ENCODE assay signal across 8 mouse cellular contexts in the genomic region with DNA sequence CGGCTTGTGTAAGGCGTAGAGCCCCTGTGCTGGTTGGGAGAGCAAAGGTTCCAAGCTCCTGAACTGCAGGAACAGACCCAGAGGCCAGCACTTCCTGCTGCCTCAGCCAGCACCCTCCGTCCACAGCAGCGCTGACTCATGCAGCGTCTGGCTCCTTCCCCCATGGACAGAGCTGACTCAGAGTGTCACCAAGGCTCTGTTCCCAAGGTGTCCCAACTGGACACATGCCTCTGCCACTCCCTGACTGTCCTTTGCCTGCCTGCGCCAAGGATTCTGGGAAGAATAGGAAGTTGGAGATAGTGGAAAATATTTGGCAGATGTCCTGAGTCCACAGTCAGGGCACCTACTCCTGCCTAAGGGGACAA. TPM values are rescaled to one million over a fixed set of nuclear protein-coding genes. Genes with fewer than 3 reads are reported as not detected.
DNase-seq lines count a peak whose midpoint lies in the region; ATAC-seq and TF ChIP-seq lines count a peak whose summit lies in the region.
"Had no signal": no experiment of that assay in that cellular context is flagged by ENCODE, and none has a peak within 500 bp of the region (broad histone marks: within the 10 kb centered on the region; RNA-seq: fewer than 3 reads in every experiment).

No protein-coding gene starts in this region.

- H3K4me3 ChIP-seq in heart, embryonic 15.5 days, result no peak overlapping the region
- H3K4me3 ChIP-seq in thymus, adult 2 months (ENCODE audit: control insufficient read depth, insufficient read depth, low read length), result no peak overlapping the region
- H3K4me3 ChIP-seq in forebrain, embryonic 15.5 days, result no peak overlapping the region

- H3K4me2 ChIP-seq in heart, embryonic 15.5 days, result peak overlapping the region; percentile 16; the same call in 1 of the 2 replicates
- no peak overlapping the region for H3K4me2 ChIP-seq in forebrain, embryonic 15.5 days (replicated peaks)

- no peak for TF ChIP-seq POLR2A in thymus, adult 2 months (IDR thresholded peaks at IDR 0.05; ENCODE audit: control insufficient read depth, extremely low read depth, insufficient read depth, low read length, poor library complexity)

- no peak overlapping the region for H3K9ac ChIP-seq in heart, embryonic 15.5 days
- H3K9ac ChIP-seq in forebrain, embryonic 15.5 days (replicated peaks), result no peak overlapping the region
- H3K9ac ChIP-seq: liver, embryonic 14.5 days had no signal

- WGBS in heart, embryonic 15.5 days, result 30% methylated on average over 6 of the region's 6 CpGs
- WGBS in large intestine, adult 2 months, result 10% methylated on average over 6 of the region's 6 CpGs
- WGBS in thymus, adult 2 months, result 46% methylated on average over 6 of the region's 6 CpGs
- 85% methylated on average over 6 of the region's 6 CpGs for WGBS in forebrain, embryonic 15.5 days

- no peak for TF ChIP-seq CTCF in thymus, adult 2 months (IDR thresholded peaks at IDR 0.05; ENCODE audit: borderline replicate concordance, control insufficient read depth, extremely low read depth, insufficient read depth, low read length, poor library complexity)

- peak overlapping the region; percentile 59 for H3K27ac ChIP-seq in heart, embryonic 15.5 days
- no peak overlapping the region for H3K27ac ChIP-seq in thymus, adult 2 months (ENCODE audit: control insufficient read depth, insufficient read depth, low read length)
- no peak overlapping the region for H3K27ac ChIP-seq in forebrain, embryonic 15.5 days (replicated peaks)
- H3K27ac ChIP-seq: liver, embryonic 14.5 days had no signal

- peak; percentile 10 for DNase-seq in c-Kit-positive CD71-negative TER-119-negative erythroid progenitor cells, embryonic 14.5 days (ENCODE audit: low read depth)
- peak; percentile 63 for DNase-seq in large intestine, adult 2 months (ENCODE audit: low read depth, low spot score)
- DNase-seq in ovary, postnatal 36 days (ENCODE audit: low spot score), result peak; percentile 45
- no peak for DNase-seq in thymus, adult 2 months
- no peak for DNase-seq in thymus, adult 18-20 months

- H3K4me1 ChIP-seq in heart, embryonic 15.5 days (replicated peaks), result peaks cover 21% of the 10 kb centered on the region
- no peaks in the 10 kb centered on the region for H3K4me1 ChIP-seq in thymus, adult 2 months (replicated peaks; ENCODE audit: control insufficient read depth, insufficient read depth, low read length)
- no peaks in the 10 kb centered on the region for H3K4me1 ChIP-seq in forebrain, embryonic 15.5 days

- no peaks in the 10 kb centered on the region for H3K27me3 ChIP-seq in heart, embryonic 15.5 days
- no peaks in the 10 kb centered on the region for H3K27me3 ChIP-seq in thymus, adult 2 months (ENCODE audit: control insufficient read depth, insufficient read depth, low read length)
- no peaks in the 10 kb centered on the region for H3K27me3 ChIP-seq in forebrain, embryonic 15.5 days

- no peaks in the 10 kb centered on the region for H3K36me3 ChIP-seq in heart, embryonic 15.5 days
- no peaks in the 10 kb centered on the region for H3K36me3 ChIP-seq in thymus, adult 2 months (ENCODE audit: control insufficient read depth, insufficient read depth, low read length)
- H3K36me3 ChIP-seq in forebrain, embryonic 15.5 days, result no peaks in the 10 kb centered on the region

- no peaks in the 10 kb centered on the region for H3K9me3 ChIP-seq in heart, embryonic 15.5 days (replicated peaks)
- no peaks in the 10 kb centered on the region for H3K9me3 ChIP-seq in forebrain, embryonic 15.5 days

- ATAC-seq in heart, embryonic 15.5 days (replicated peaks; ENCODE audit: insufficient number of reproducible peaks, insufficient read depth, low FRiP score, low read depth), result peak; percentile 85
- no peak for ATAC-seq in forebrain, embryonic 15.5 days (replicated peaks)

RNA-seq across cellular contexts. Expression of gene Best3, which starts 10.1 kb away (rescaled TPM):
- 0.58 and 0.67 TPM in 2 replicates for polyA plus RNA-seq in heart, embryonic 15.5 days (2015; fragmentation: Nextera tagmentation; extraction: Ambion mirVana)
- polyA plus RNA-seq in large intestine, adult 2 months (2012; rRNA removed), result 0.06 TPM in 1 of 2 replicates, not detected in the other
- polyA plus RNA-seq in thymus, adult 2 months (2012; rRNA removed), result 0.11 TPM in 1 of 2 replicates, not detected in the other
- 0.10 TPM in 1 of 2 replicates, not detected in the other for polyA plus RNA-seq in forebrain, embryonic 15.5 days (2015; fragmentation: Nextera tagmentation; extraction: Ambion mirVana)
- polyA plus RNA-seq: liver, embryonic 14.5 days had no signal

RNA-seq across cellular contexts. Expression of gene Gm10271, which starts 23.8 kb away (rescaled TPM):
- polyA plus RNA-seq in heart, embryonic 15.5 days (2015; fragmentation: Nextera tagmentation; extraction: Ambion mirVana), result not detected in 2 replicates
- not detected in 2 replicates for polyA plus RNA-seq in large intestine, adult 2 months (2012; rRNA removed)
- polyA plus RNA-seq in thymus, adult 2 months (2012; rRNA removed), result not detected in 2 replicates
- not detected in 2 replicates for polyA plus RNA-seq in forebrain, embryonic 15.5 days (2015; fragmentation: Nextera tagmentation; extraction: Ambion mirVana)
- polyA plus RNA-seq: liver, embryonic 14.5 days had no signal

RNA-seq across cellular contexts. Expression of gene Rab3ip, which starts 45.6 kb away (rescaled TPM):
- polyA plus RNA-seq in heart, embryonic 15.5 days (2015; fragmentation: Nextera tagmentation; extraction: Ambion mirVana), result 58.1 and 68.7 TPM in 2 replicates
- 98.2 and 144 TPM in 2 replicates for polyA plus RNA-seq in large intestine, adult 2 months (2012; rRNA removed)
- 138 and 151 TPM in 2 replicates for polyA plus RNA-seq in thymus, adult 2 months (2012; rRNA removed)
- polyA plus RNA-seq in forebrain, embryonic 15.5 days (2015; fragmentation: Nextera tagmentation; extraction: Ambion mirVana), result 48.6 and 50.4 TPM in 2 replicates

RNA-seq across cellular contexts. Expression of gene Lrrc10, which starts 48.9 kb away (rescaled TPM):
- 52.1 and 60.4 TPM in 2 replicates for polyA plus RNA-seq in heart, embryonic 15.5 days (2015; fragmentation: Nextera tagmentation; extraction: Ambion mirVana)
- 0.07 and 0.10 TPM in 2 replicates for polyA plus RNA-seq in large intestine, adult 2 months (2012; rRNA removed)
- 0.47 and 15.3 TPM in 2 replicates for polyA plus RNA-seq in thymus, adult 2 months (2012; rRNA removed)
- polyA plus RNA-seq in forebrain, embryonic 15.5 days (2015; fragmentation: Nextera tagmentation; extraction: Ambion mirVana), result not detected in 2 replicates
- polyA plus RNA-seq: liver, embryonic 14.5 days had no signal

Comparison
In these comparisons a context has a peak if more than half of its experiments do, and no peak if none do; other contexts are left out.
1. DNase-seq: peak in c-Kit-positive CD71-negative TER-119-negative erythroid progenitor cells, embryonic 14.5 days (single experiment), large intestine, adult 2 months (single experiment) and ovary, postnatal 36 days (single experiment); none in thymus, adult 2 months (single experiment) and thymus, adult 18-20 months (0 of 2).